Mouse (Mus musculus) embryonic fibroblast, embryonic 13.5 days (primary cell): ENCODE data around the gene Zdhhc14. TPM values are rescaled to one million over a fixed set of nuclear protein-coding genes. Genes with fewer than 3 reads are reported as not detected.

Experiments used
- H3K27ac ChIP-seq: 2 replicates; pipeline ENCODE4 v1.5.1; 2012; ENCODE audit warnings: low read length, control low read depth, inconsistent platforms; ENCODE audit not compliant: insufficient read depth
- H3K4me1 ChIP-seq: 2 replicates; pipeline ENCODE4 v1.6.1; 2011; ENCODE audit warnings: low read length; ENCODE audit not compliant: control insufficient read depth, insufficient read depth
- H3K4me3 ChIP-seq: 2 replicates; pipeline ENCODE4 v1.5.1; 2011; ENCODE audit warnings: mild to moderate bottlenecking, control low read depth, low read length; ENCODE audit not compliant: insufficient read depth
- CTCF ChIP-seq: IDR thresholded peaks from 2 replicates; pipeline ENCODE4 v1.5.1; 2011; ENCODE audit warnings: mild to moderate bottlenecking, control low read depth, low read length, moderate library complexity, borderline replicate concordance; ENCODE audit not compliant: insufficient read depth
- POLR2A ChIP-seq: IDR thresholded peaks from 2 replicates; pipeline ENCODE4 v1.6.1; 2011; ENCODE audit warnings: low read depth, mild to moderate bottlenecking, control low read depth, low read length, moderate library complexity
- polyA plus RNA-seq: library from polyadenylated mRNA; stranded (reverse); fragments of >200 nt; gene quantifications from 2 replicates; pipeline ENCODE4 v1.2.4, GENCODE M21; 2011; ENCODE audit warnings: low read depth; ENCODE audit not compliant: missing spikeins, insufficient read length

Gene Zdhhc14
- polyA plus RNA-seq, 1 experiment, result 2.2 TPM

- no peak for TF ChIP-seq POLR2A
- TF ChIP-seq CTCF, result no peak
- H3K4me1 ChIP-seq, result no peaks in the 10 kb centered on the region
- H3K27ac ChIP-seq, result no peak overlapping the region
- H3K4me3 ChIP-seq, result no peak overlapping the region
Observed at GRCm38 (mm10) chr17:5529552-5529951, 37.2 kb downstream of the Zdhhc14 start.

GRCm38 (mm10) chr17:5532816-5533215, 40.5 kb downstream of the Zdhhc14 start:
- no peak overlapping the region for H3K27ac ChIP-seq
- TF ChIP-seq CTCF (no peak), POLR2A (no peak)
- no peak overlapping the region for H3K4me3 ChIP-seq
- H3K4me1 ChIP-seq, result no peaks in the 10 kb centered on the region

GRCm38 (mm10) chr17:5535357-5535756, 43.0 kb downstream of the Zdhhc14 start:
- no peak overlapping the region for H3K4me3 ChIP-seq
- TF ChIP-seq POLR2A (no peak), CTCF (no peak)
- no peak overlapping the region for H3K27ac ChIP-seq
- no peaks in the 10 kb centered on the region for H3K4me1 ChIP-seq

GRCm38 (mm10) chr17:5536259-5537094, 44.1 kb downstream of the Zdhhc14 start:
- TF ChIP-seq CTCF (no peak), POLR2A (no peak)
- H3K4me3 ChIP-seq, result no peak overlapping the region
- no peak overlapping the region for H3K27ac ChIP-seq
- no peaks in the 10 kb centered on the region for H3K4me1 ChIP-seq

GRCm38 (mm10) chr17:5537095-5537575, 44.8 kb downstream of the Zdhhc14 start:
- Histone ChIP-seq H3K4me3 (no peak overlapping the region), H3K4me1 (no peaks in the 10 kb centered on the region), H3K27ac (no peak overlapping the region)
- TF ChIP-seq POLR2A, result no peak
- no peak for TF ChIP-seq CTCF

GRCm38 (mm10) chr17:5542177-5542576, 49.8 kb downstream of the Zdhhc14 start:
- TF ChIP-seq CTCF, result no peak
- no peak for TF ChIP-seq POLR2A
- no peak overlapping the region for H3K27ac ChIP-seq
- no peaks in the 10 kb centered on the region for H3K4me1 ChIP-seq
- H3K4me3 ChIP-seq, result no peak overlapping the region

GRCm38 (mm10) chr17:5544065-5544464, 51.7 kb downstream of the Zdhhc14 start:
- Histone ChIP-seq H3K27ac (no peak overlapping the region), H3K4me1 (no peaks in the 10 kb centered on the region), H3K4me3 (no peak overlapping the region)
- no peak for TF ChIP-seq CTCF
- TF ChIP-seq POLR2A, result no peak

- Histone ChIP-seq H3K4me1 (no peaks in the 10 kb centered on the region), H3K27ac (no peak overlapping the region), H3K4me3 (no peak overlapping the region)
- TF ChIP-seq CTCF, result no peak
- no peak for TF ChIP-seq POLR2A
Observed at GRCm38 (mm10) chr17:5545065-5545464, 52.7 kb downstream of the Zdhhc14 start.

- Histone ChIP-seq H3K4me3 (no peak overlapping the region), H3K4me1 (no peaks in the 10 kb centered on the region), H3K27ac (no peak overlapping the region)
- TF ChIP-seq POLR2A (no peak), CTCF (no peak)
Observed at GRCm38 (mm10) chr17:5548546-5548945, 56.2 kb downstream of the Zdhhc14 start.

GRCm38 (mm10) chr17:5549460-5549859, 57.1 kb downstream of the Zdhhc14 start:
- no peaks in the 10 kb centered on the region for H3K4me1 ChIP-seq
- TF ChIP-seq POLR2A, result no peak
- TF ChIP-seq CTCF, result no peak
- H3K27ac ChIP-seq, result no peak overlapping the region
- H3K4me3 ChIP-seq, result no peak overlapping the region
